Mouse (Mus musculus) midbrain, embryonic 16.5 days (tissue): ENCODE data around the gene Olfr282. TPM values are rescaled to one million over a fixed set of nuclear protein-coding genes. Genes with fewer than 3 reads are reported as not detected.
"Not testable (repeated sequence)": the region's sequence is repeated elsewhere in the genome, so short reads cannot be mapped to it uniquely, and the experiment has no call there.

Source experiments
- ATAC-seq: fragments of 200-750 bp; cut with Nextera tagmentation; 2 replicates; pipeline ENCODE4 v1.8.0; 2017; ENCODE audit warnings: moderate TSS enrichment
- H3K27ac ChIP-seq: fragments of 300-500 bp; sonication (generic); 2 replicates; pipeline ENCODE4 v1.5.1; 2014; ENCODE audit warnings: mild to moderate bottlenecking, low read length, mixed read lengths
- H3K27me3 ChIP-seq: fragments of 300-500 bp; sonication (generic); 2 replicates; pipeline ENCODE4 v1.6.1; 2014; ENCODE audit warnings: low read depth, low read length, mixed read lengths; ENCODE audit not compliant: control insufficient read depth, insufficient read depth
- H3K36me3 ChIP-seq: fragments of 300-500 bp; sonication (generic); 2 replicates; pipeline ENCODE4 v1.6.1; 2014; ENCODE audit warnings: mild to moderate bottlenecking, low read length, moderate library complexity, mixed read lengths; ENCODE audit not compliant: control insufficient read depth, insufficient read depth
- H3K4me1 ChIP-seq: fragments of 300-500 bp; sonication (generic); 2 replicates; pipeline ENCODE4 v1.6.1; 2014; ENCODE audit warnings: mild to moderate bottlenecking, low read length, mixed read lengths; ENCODE audit not compliant: control insufficient read depth, insufficient read depth
- H3K4me2 ChIP-seq: fragments of 300-500 bp; sonication (generic); 2 replicates; pipeline ENCODE4 v1.6.1; 2014; ENCODE audit warnings: mild to moderate bottlenecking, low read length, mixed read lengths
- H3K4me3 ChIP-seq: fragments of 300-500 bp; sonication (generic); 2 replicates; pipeline ENCODE4 v1.5.1; 2014; ENCODE audit warnings: low read depth, mild to moderate bottlenecking, low read length, moderate library complexity, mixed read lengths
- H3K9ac ChIP-seq: fragments of 300-500 bp; sonication (generic); 2 replicates; pipeline ENCODE4 v1.6.1; 2014; ENCODE audit warnings: low read depth, low read length, mixed read lengths
- H3K9me3 ChIP-seq: fragments of 300-500 bp; sonication (generic); replicated peaks from 2 replicates; pipeline ENCODE4 v1.6.1; 2014; ENCODE audit warnings: mild to moderate bottlenecking, low read length, mixed read lengths; ENCODE audit not compliant: control insufficient read depth, poor library complexity, severe bottlenecking
- WGBS: fragments of 180-500 bp; shearing (Covaris S2); extraction: QIAGEN DNeasy Blood & Tissue Kit; methylation state at CpG from one replicate; pipeline ENCODE4 v1.1.7; 2014; 5-methylcytosine and 5-hydroxymethylcytosine counted together
- polyA plus RNA-seq: library from polyadenylated mRNA; unstranded; fragments of >200 nt; fragmentation: Nextera tagmentation; extraction: Ambion mirVana; gene quantifications from 2 replicates; pipeline ENCODE4 v1.2.1, GENCODE M21; 2015

Gene Olfr282
- polyA plus RNA-seq, 1 experiment from 2014 or later, result not detected

GRCm38 (mm10) chr15:98410249-98410648 lies 20.8 kb upstream of the Olfr282 start:
- Histone ChIP-seq H3K27ac (no peak overlapping the region), H3K9me3 (no peaks in the 10 kb centered on the region), H3K4me3 (no peak overlapping the region), H3K4me1 (no peaks in the 10 kb centered on the region), H3K9ac (no peak overlapping the region), H3K27me3 (no peaks in the 10 kb centered on the region), H3K36me3 (no peaks in the 10 kb centered on the region), H3K4me2 (no peak overlapping the region)
- ATAC-seq, result no peak
- 88% methylated on average over 9 of the region's 9 CpGs for WGBS

GRCm38 (mm10) chr15:98415996-98416395 lies 15.0 kb upstream of the Olfr282 start:
- WGBS, result 80% methylated on average over 4 of the region's 4 CpGs
- no peaks in the 10 kb centered on the region for H3K9me3 ChIP-seq
- H3K4me2 ChIP-seq, result no peak overlapping the region
- H3K4me1 ChIP-seq, result no peaks in the 10 kb centered on the region
- no peaks in the 10 kb centered on the region for H3K27me3 ChIP-seq
- ATAC-seq, result no peak
- no peaks in the 10 kb centered on the region for H3K36me3 ChIP-seq
- H3K27ac ChIP-seq, result no peak overlapping the region
- H3K9ac ChIP-seq, result no peak overlapping the region
- no peak overlapping the region for H3K4me3 ChIP-seq

- ATAC-seq, result not testable (repeated sequence)
These were observed 14.2 kb upstream of the Olfr282 start for GRCm38 (mm10) chr15:98416802-98417201.

GRCm38 (mm10) chr15:98417285-98417684 lies 13.7 kb upstream of the Olfr282 start:
- H3K27me3 ChIP-seq, H3K4me3 ChIP-seq, H3K4me1 ChIP-seq, H3K9me3 ChIP-seq, H3K9ac ChIP-seq, H3K27ac ChIP-seq, ATAC-seq, H3K36me3 ChIP-seq, H3K4me2 ChIP-seq: not testable (repeated sequence)
- 17% methylated on average over 2 of the region's 3 CpGs for WGBS

More at GRCm38 (mm10) chr15:98416802-98417201, 14.2 kb upstream of the Olfr282 start:
- not testable (repeated sequence) for H3K27ac ChIP-seq, H3K9ac ChIP-seq, H3K4me1 ChIP-seq, H3K4me3 ChIP-seq, H3K36me3 ChIP-seq, H3K27me3 ChIP-seq, H3K4me2 ChIP-seq, H3K9me3 ChIP-seq

- Histone ChIP-seq H3K27me3 (no peaks in the 10 kb centered on the region), H3K9me3 (no peaks in the 10 kb centered on the region), H3K4me1 (no peaks in the 10 kb centered on the region), H3K4me2 (no peak overlapping the region), H3K27ac (no peak overlapping the region), H3K36me3 (no peaks in the 10 kb centered on the region), H3K4me3 (no peak overlapping the region), H3K9ac (no peak overlapping the region)
- WGBS, result 67% methylated on average over 7 of the region's 7 CpGs
- ATAC-seq, result no peak
These were observed 12.9 kb upstream of the Olfr282 start for GRCm38 (mm10) chr15:98418096-98418495.

GRCm38 (mm10) chr15:98420897-98421296 lies 10.1 kb upstream of the Olfr282 start:
- Histone ChIP-seq H3K36me3 (no peaks in the 10 kb centered on the region), H3K4me3 (no peak overlapping the region), H3K9ac (no peak overlapping the region), H3K4me1 (no peaks in the 10 kb centered on the region), H3K27me3 (no peaks in the 10 kb centered on the region), H3K27ac (no peak overlapping the region), H3K4me2 (no peak overlapping the region), H3K9me3 (no peaks in the 10 kb centered on the region)
- 73% methylated on average over 4 of the region's 4 CpGs for WGBS
- ATAC-seq, result no peak

- ATAC-seq, result no peak
- Histone ChIP-seq H3K4me2 (no peak overlapping the region), H3K9me3 (no peaks in the 10 kb centered on the region), H3K36me3 (no peaks in the 10 kb centered on the region), H3K27ac (no peak overlapping the region), H3K9ac (no peak overlapping the region), H3K4me1 (no peaks in the 10 kb centered on the region), H3K27me3 (no peaks in the 10 kb centered on the region), H3K4me3 (no peak overlapping the region)
- 52% methylated on average over 14 of the region's 14 CpGs for WGBS
These were observed 6.7 kb upstream of the Olfr282 start for GRCm38 (mm10) chr15:98424326-98424725.

GRCm38 (mm10) chr15:98424753-98425152 lies 6.3 kb upstream of the Olfr282 start:
- no peaks in the 10 kb centered on the region for H3K9me3 ChIP-seq
- H3K27me3 ChIP-seq, result no peaks in the 10 kb centered on the region
- WGBS, result 69% methylated on average over 6 of the region's 6 CpGs
- no peak overlapping the region for H3K4me3 ChIP-seq
- no peak overlapping the region for H3K9ac ChIP-seq
- ATAC-seq, result no peak
- no peaks in the 10 kb centered on the region for H3K4me1 ChIP-seq
- no peaks in the 10 kb centered on the region for H3K36me3 ChIP-seq
- no peak overlapping the region for H3K27ac ChIP-seq
- H3K4me2 ChIP-seq, result no peak overlapping the region

- Histone ChIP-seq H3K27me3 (no peaks in the 10 kb centered on the region), H3K4me3 (no peak overlapping the region), H3K9ac (no peak overlapping the region), H3K27ac (no peak overlapping the region), H3K9me3 (no peaks in the 10 kb centered on the region), H3K4me1 (no peaks in the 10 kb centered on the region), H3K4me2 (no peak overlapping the region), H3K36me3 (no peaks in the 10 kb centered on the region)
- WGBS, result 91% methylated on average over 7 of the region's 7 CpGs
- no peak for ATAC-seq
These were observed 5.8 kb upstream of the Olfr282 start for GRCm38 (mm10) chr15:98425188-98425587.

- Histone ChIP-seq H3K4me1 (no peaks in the 10 kb centered on the region), H3K9ac (no peak overlapping the region), H3K9me3 (no peaks in the 10 kb centered on the region; the same call in 1 of the 2 replicates), H3K4me2 (no peak overlapping the region), H3K36me3 (no peaks in the 10 kb centered on the region), H3K27me3 (no peaks in the 10 kb centered on the region), H3K27ac (no peak overlapping the region), H3K4me3 (no peak overlapping the region)
- ATAC-seq, result no peak
- 81% methylated on average over 3 of the region's 3 CpGs for WGBS
These were observed 13.5 kb downstream of the Olfr282 start for GRCm38 (mm10) chr15:98444561-98444960.
